Mouse (Mus musculus) common myeloid progenitor, adult 5-6 weeks (primary cell): ENCODE measurements at regions not wholly inside any gene's neighbourhood (a gene's known extent, or its start where the extent isn't known, plus 50 kb on each side); places are given as distances from the start of the nearest gene placed in this dataset.

Source experiments
- ATAC-seq: replicated peaks from 2 replicates; pipeline ENCODE4 v1.8.0; 2016; ENCODE audit warnings: low read depth, mild to moderate bottlenecking, moderate TSS enrichment, inconsistent platforms; ENCODE audit not compliant: poor library complexity, severe bottlenecking

- no peak for ATAC-seq
Observed at GRCm38 (mm10) chr19:56100131-56100872, 186.6 kb upstream of the Habp2 start.

DNA sequence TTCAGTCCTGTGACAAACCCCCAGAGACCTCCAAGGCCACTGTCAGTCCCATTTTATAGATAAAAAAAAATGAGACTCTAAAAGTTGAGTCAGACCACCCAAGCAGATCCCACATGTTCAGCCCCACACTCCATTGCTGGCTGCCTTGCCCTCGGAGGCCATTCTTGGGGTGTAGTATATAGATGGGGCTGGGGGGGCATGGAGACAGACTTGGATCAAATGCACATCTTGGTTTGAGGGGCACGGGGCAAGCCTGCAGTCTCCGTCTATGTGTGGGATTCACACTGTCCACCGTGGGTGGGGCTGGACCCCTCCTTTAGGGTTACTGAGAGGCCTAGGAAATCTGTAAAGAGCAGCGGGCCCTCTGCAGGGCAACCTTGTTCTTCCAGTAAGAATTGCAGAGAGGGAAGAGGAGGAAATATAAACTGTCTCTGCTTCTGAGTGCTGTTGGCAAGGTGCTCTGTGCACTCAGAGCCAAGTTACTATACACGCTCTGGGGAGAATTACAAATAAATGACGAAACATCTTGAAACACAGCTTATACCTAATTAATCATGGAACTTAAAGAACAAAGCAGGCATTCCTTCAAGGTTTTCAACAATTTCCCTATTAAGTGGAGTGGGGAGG is 184.4 kb upstream of the Habp2 start:
- ATAC-seq: no peak

DNA sequence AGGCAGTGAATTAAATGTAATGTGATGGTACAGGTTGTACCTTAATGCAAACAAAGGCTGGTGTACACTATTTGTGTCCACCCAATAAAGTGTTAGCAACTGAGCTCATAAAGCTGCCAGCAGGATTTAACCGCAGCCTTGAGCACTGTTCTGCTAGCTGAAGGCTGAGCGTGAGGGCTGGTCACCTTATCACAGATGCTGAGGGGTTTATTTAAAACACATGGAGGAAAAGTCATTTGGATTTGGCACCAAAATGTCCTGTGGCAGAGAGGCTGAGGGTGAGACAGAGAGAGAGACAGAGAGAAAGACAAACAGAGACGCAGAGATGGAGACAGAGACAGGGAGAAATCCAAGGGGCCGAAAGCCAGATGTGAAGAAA is 181.9 kb upstream of the Habp2 start:
- no peak for ATAC-seq

GRCm38 (mm10) chr19:56105452-56106091 is 181.4 kb upstream of the Habp2 start:
- ATAC-seq: no peak

- ATAC-seq: no peak
Observed at GRCm38 (mm10) chr19:56108796-56109195, 178.1 kb upstream of the Habp2 start.

GRCm38 (mm10) chr19:56115552-56116284 is 171.2 kb upstream of the Habp2 start:
- no peak for ATAC-seq

DNA sequence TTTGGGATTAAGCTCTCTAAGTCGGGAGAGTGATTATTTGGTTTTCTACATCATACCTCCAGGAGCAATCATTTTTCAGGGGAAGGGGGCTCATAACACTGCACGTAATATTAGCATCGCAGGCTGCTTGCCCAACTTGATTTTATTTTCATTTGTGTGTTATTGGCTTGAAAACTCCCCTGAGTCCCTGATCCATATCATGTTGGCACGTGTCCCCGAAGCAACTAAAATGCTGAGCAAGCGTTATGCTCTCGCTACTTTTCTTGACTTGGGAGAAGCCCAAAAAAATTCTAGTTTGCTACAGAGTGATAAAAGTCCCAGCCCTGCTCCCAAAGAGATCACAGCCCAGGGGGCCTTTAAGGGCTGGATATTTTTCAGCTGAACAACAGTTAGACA is 170.7 kb upstream of the Habp2 start:
- ATAC-seq: no peak

DNA sequence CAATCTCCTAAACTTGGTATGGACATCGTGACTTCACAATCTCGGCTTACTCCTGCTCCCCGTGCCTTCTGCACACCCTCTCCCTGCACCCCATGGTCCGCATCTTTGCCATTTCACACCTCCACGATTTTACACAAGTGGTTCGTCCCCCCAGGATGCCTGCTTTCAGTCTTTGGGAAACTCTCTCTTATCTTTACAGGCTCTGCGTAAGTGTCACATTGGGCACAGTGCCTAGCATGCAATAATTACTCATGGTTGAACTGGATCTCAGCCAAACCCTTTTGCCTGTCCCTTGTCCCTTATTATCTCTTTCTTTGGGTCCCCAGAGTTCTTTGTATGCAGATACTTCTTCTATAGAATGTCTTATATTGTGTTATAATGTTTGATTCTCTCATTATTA is 166.2 kb upstream of the Habp2 start:
- no peak for ATAC-seq

GRCm38 (mm10) chr19:56122186-56122585 is 164.8 kb upstream of the Habp2 start:
- ATAC-seq: no peak

- ATAC-seq: no peak
Observed at GRCm38 (mm10) chr19:56131556-56131955, 155.4 kb upstream of the Habp2 start.

DNA sequence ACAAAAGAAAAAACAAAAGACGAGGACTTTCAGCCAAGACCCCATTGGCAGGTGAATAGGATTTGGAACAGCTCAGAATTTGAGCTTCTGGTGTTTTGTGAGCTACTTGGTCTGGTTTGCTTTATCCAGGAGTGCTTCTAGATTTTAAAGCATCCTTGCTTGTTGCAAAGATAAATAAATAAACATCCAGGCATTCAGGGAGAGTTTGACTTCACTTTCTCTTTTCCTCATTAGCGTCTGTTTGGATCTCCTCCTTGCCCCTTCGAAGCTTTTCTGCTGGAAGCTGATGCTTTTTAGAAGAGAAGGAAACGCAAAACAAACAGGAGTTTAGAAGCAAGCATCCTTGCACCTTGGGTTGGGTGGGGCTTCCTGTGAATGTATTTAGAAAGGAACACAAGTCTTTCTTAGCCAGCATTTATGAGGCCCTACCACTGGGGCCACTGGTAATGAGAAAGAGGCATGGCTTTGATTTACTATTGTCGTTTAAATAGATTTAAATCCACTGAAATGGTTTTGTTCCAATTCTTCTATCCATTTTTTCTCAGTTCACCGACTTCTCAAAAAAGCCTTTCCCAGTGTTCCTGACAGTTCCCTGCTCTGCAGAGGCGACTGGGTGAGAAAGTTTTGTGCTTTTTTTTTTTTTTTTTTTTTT is 153.9 kb upstream of the Habp2 start:
- ATAC-seq: no peak

DNA sequence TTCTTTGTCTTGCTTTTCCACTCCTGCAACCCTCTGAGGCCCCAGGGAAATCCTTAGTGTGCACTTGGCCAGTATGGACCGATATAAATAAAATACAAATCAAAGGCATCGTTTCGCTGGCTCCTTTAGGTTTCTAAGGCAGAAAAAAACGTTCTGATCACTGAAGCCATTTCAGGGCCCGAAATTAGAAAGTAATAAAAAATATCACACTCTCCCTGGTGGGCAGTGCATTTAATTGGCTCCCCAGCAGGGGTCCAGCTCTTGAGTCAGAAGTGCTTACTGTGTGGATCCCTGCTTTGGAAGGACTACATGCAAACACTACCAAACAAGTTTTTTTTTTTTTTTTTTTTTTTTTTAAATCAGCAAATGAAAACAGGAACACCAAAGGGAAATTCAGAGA is 153.4 kb upstream of the Habp2 start:
- ATAC-seq: no peak

GRCm38 (mm10) chr19:56134081-56134818 is 152.7 kb upstream of the Habp2 start:
- peak; percentile 73; the same call in 1 of the 2 replicates for ATAC-seq

- ATAC-seq: no peak
Observed at GRCm38 (mm10) chr19:56135306-56135928, 151.5 kb upstream of the Habp2 start.

DNA sequence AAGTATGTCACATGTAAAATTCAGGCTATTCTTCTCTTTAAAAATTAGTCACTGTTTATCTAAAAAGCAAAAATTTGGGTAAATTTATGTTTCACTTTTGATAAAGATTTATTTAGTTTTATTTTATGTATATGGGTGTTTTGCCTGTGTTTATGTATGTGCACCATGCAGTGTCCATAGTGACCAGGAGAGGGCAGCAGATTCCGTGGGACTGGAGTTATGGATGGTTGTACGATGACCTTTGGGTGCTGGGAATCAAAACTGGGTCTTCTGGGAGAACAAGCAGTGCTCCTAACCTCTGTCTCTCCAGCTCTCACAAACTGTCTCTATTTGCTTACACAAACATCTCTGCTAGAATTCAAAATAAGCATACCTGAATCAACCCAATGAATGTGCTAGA is 146.4 kb upstream of the Habp2 start:
- ATAC-seq: no peak

DNA sequence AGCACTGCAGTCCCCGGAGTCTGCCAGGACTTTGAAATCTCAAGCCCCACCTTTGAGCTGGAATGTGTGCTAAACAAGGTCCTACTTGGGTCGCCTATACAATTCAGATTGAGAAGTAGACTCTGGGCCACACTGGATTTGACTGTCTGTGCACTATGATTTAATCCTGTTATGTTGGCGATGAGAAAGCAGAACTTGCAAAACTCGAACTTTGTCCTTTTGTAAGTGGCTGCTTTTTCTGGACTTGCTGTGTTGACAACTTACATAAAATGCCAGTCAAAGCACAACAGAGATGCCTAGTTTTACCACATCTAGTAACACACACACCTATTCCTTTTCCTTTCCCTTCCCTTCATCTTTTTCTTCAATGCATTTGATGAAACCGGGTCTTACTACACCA is 142.7 kb upstream of the Habp2 start:
- ATAC-seq: no peak

DNA sequence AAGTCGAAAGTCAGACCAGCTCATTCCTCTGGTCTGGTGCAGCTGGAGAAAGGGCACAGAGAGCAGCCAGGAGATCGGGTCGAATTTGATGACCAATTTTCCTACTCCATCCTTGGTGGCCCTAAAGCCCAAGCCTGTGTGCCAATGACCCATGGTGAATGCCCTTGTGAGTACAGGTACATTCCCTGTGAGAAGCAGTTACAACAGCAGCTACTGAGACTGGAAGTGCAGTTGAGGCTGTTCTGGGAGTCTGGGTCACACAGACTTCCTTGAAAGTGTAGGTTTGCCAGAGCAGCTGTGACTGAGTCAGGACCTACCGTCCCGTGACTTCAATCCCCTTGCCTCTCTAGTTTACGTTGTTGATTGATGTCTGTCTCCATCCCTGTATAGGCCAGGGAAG is 129.8 kb upstream of the Habp2 start:
- ATAC-seq: no peak

DNA sequence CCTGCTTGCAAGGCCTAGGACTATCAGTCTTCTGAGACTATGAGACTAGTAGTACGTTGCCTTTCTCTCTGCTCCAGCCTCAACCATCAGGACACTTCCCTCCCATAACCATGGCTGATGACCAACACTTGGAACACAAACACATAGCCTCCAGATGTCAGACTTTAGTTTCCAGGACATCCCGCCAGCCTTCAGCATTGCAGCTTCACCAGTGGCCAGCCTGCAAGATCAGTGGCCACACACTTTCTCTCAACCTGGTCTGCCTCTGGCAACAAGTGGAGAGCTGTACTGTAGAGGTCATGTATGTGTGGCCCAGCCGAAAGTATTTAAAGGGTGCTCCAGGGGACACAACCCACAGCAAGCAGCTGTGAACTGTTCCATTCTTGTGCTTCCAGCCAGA is 124.8 kb upstream of the Habp2 start:
- ATAC-seq: no peak
